Mouse (Mus musculus) limb, embryonic 14.5 days (tissue): ENCODE measurements at regions not wholly inside any gene's neighbourhood (a gene's known extent, or its start where the extent isn't known, plus 50 kb on each side); places are given as distances from the start of the nearest gene placed in this dataset.

Source experiments
- ATAC-seq: fragments of 200-750 bp; cut with Nextera tagmentation; 2 replicates; pipeline ENCODE4 v1.8.0; 2017; ENCODE audit warnings: low read depth, moderate number of reproducible peaks, moderate TSS enrichment; ENCODE audit not compliant: low FRiP score
- DNase-seq: peaks from one replicate; pipeline ENCODE4 v3.0.0-alpha.2; 2015; ENCODE audit warnings: low spot score
- H3K27ac ChIP-seq: fragments of 300-500 bp; sonication (generic); replicated peaks from 2 replicates; pipeline ENCODE4 v1.5.1; 2014; ENCODE audit warnings: low read depth, mild to moderate bottlenecking, low read length, moderate library complexity, mixed read lengths
- H3K27me3 ChIP-seq: fragments of 300-500 bp; sonication (generic); 2 replicates; pipeline ENCODE4 v1.6.1; 2014; ENCODE audit warnings: low read length, mixed read lengths; ENCODE audit not compliant: control insufficient read depth, insufficient read depth
- H3K36me3 ChIP-seq: fragments of 300-500 bp; sonication (generic); 2 replicates; pipeline ENCODE4 v1.6.1; 2014; ENCODE audit warnings: mild to moderate bottlenecking, low read length, moderate library complexity, mixed read lengths; ENCODE audit not compliant: control insufficient read depth, insufficient read depth
- H3K4me1 ChIP-seq: fragments of 300-500 bp; sonication (generic); 2 replicates; pipeline ENCODE4 v1.6.1; 2014; ENCODE audit warnings: antibody characterized with exemption, low read length, mixed read lengths; ENCODE audit not compliant: control insufficient read depth, insufficient read depth
- H3K4me2 ChIP-seq: fragments of 300-500 bp; sonication (generic); replicated peaks from 2 replicates; pipeline ENCODE4 v1.6.1; 2014; ENCODE audit warnings: low read depth, mild to moderate bottlenecking, low read length, moderate library complexity; ENCODE audit not compliant: severe bottlenecking
- H3K4me3 ChIP-seq: fragments of 300-500 bp; sonication (generic); replicated peaks from 2 replicates; pipeline ENCODE4 v1.5.1; 2014; ENCODE audit warnings: low read length
- H3K9ac ChIP-seq: fragments of 300-500 bp; sonication (generic); 2 replicates; pipeline ENCODE4 v1.6.1; 2014; ENCODE audit warnings: mild to moderate bottlenecking, low read depth, low read length, moderate library complexity; ENCODE audit not compliant: severe bottlenecking
- H3K9me3 ChIP-seq: fragments of 300-500 bp; sonication (generic); 2 replicates; pipeline ENCODE4 v1.6.1; 2016; ENCODE audit warnings: low read length; ENCODE audit not compliant: control insufficient read depth
- POLR2A ChIP-seq: fragments of 200-500 bp; IDR thresholded peaks from 2 replicates; pipeline ENCODE4 v1.8.0; 2012; ENCODE audit warnings: inconsistent platforms, mild to moderate bottlenecking, moderate library complexity, borderline replicate concordance; ENCODE audit not compliant: insufficient read depth, insufficient read length; ENCODE audit errors: extremely low read depth
- WGBS: fragments of 180-500 bp; shearing (Covaris S2); extraction: QIAGEN DNeasy Blood & Tissue Kit; methylation state at CpG from one replicate; pipeline ENCODE4 v1.1.7; 2014; 5-methylcytosine and 5-hydroxymethylcytosine counted together

DNA sequence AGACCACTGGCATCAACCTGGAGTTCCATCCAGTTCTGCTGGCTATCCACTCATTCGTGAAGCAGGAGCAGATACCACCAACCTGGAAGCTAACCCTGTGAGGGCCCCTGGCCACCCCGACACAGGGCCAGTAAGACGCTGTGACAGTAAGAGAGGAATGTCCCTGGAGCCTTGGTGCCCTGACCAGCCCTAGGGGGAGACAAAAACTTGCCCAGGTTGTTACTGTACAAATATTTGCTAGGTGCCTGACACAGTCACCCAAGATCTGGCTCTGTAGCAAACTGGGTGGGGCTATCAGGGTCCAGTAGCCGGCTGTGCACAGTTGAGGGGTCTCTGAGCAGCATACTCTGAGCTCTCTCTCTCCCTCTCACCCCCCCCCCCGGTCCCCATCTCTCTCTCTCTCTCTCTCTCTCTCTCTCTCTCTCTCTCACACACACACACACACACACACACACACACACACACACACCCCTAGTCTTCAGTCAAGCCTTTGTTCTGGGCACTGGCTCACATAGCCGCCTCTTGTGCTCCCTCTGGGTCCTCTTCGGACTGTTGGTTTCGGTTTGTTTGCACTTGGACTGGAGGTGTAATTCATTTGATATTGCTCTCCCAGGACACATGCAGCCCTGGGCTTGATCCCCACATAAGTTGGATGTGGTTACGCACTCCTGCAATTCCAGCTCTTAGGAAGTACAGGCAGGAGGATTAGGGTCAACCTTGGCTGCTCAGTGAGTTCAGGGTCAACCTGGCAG is 131.7 kb downstream of the Inhbb start:
- no peaks in the 10 kb centered on the region for H3K36me3 ChIP-seq
- H3K4me1 ChIP-seq: no peaks in the 10 kb centered on the region
- no peak overlapping the region for H3K4me3 ChIP-seq
- no peak for DNase-seq
- no peak for TF ChIP-seq POLR2A
- no peaks in the 10 kb centered on the region for H3K27me3 ChIP-seq
- H3K9me3 ChIP-seq: peaks cover 5% of the 10 kb centered on the region; the same call in 1 of the 2 replicates
- H3K27ac ChIP-seq: no peak overlapping the region
- ATAC-seq: no peak
- H3K4me2 ChIP-seq: no peak overlapping the region
- 59% methylated on average over 7 of the region's 9 CpGs for WGBS
- no peak overlapping the region for H3K9ac ChIP-seq

DNA sequence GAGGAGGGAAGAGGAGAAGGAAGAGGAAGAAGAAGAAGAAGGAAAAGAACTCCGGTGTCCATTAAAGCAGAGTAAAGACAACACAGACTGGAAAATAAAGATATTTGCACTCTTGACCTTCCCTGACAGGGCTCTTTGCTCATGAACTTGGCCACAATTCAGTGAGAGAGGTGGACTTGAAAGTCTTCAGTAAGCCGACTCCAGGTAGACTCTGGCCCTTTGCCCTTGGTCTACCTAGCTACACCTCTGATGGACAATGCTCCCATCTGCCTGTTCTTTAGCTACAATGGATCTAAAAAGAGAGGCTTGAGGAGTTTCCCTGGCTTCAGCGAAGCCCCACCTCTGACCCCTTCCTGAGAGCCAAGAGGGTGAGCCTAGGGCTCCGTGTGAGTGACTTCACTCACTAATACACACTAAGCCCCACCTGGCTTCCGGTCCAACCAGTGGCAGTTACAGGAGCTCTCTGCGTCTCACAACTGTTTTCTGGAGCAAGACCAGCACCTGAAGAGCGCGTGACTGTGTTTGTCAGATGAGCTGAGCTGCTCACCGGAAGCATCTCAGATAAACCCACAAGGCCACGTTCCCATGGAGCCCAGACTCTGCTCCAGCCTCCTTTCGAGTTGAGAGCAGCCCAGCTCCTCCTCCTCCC is 132.4 kb downstream of the Inhbb start:
- ATAC-seq (no peak), DNase-seq (no peak)
- H3K9me3 ChIP-seq: peaks cover 5% of the 10 kb centered on the region; the same call in 1 of the 2 replicates
- TF ChIP-seq POLR2A: no peak
- no peak overlapping the region for H3K9ac ChIP-seq
- H3K4me3 ChIP-seq: no peak overlapping the region
- no peaks in the 10 kb centered on the region for H3K4me1 ChIP-seq
- no peaks in the 10 kb centered on the region for H3K27me3 ChIP-seq
- no peak overlapping the region for H3K4me2 ChIP-seq
- H3K36me3 ChIP-seq: no peaks in the 10 kb centered on the region
- 82% methylated on average over 11 of the region's 11 CpGs for WGBS
- no peak overlapping the region for H3K27ac ChIP-seq

DNA sequence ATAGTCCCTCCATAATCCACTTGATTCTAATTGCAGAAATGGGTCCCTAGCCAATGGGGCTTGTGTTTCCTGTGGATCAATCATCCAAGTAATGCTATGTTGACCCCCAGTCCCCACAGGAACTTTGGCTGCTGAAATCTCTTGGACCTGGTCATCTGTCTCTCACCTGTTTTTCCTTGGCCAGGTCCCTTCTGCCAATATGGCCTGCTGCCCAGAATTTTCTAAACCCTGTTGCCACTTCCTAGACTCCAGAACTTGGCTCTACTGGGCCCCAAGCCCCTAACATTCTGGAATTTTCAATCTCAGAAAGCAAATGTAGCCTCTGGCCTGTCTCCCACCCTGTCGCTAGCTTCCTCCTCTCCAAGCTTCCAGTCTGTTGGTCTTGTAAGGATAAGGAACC is 139.6 kb downstream of the Inhbb start:
- DNase-seq (no peak), ATAC-seq (no peak)
- H3K9me3 ChIP-seq: peaks cover 5% of the 10 kb centered on the region; the same call in 1 of the 2 replicates
- no peaks in the 10 kb centered on the region for H3K36me3 ChIP-seq
- H3K4me2 ChIP-seq: no peak overlapping the region
- no peak overlapping the region for H3K9ac ChIP-seq
- no peak for TF ChIP-seq POLR2A
- no peak overlapping the region for H3K4me3 ChIP-seq
- 88% methylated on average over 1 of the region's 1 CpGs for WGBS
- no peak overlapping the region for H3K27ac ChIP-seq
- no peaks in the 10 kb centered on the region for H3K27me3 ChIP-seq
- no peaks in the 10 kb centered on the region for H3K4me1 ChIP-seq

DNA sequence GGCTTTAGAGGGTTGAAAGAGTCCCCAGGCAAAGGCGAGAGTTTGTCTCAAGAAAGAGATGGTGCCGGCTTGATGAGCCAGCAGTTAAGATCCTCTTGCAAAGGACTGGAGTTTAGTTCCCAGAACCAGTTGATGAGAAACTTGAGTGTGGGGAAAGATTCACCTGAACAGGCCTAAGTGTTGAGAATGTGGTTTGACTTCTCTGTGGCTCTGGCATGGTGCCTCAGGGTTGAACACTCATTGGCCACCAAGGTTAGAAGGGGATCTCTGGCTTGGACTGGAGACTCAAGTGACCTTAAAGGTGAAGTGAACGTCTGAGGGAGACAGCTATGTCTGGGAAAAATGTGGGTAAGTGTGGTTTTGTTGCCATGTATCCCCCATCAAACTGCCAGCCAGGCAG is 142.8 kb downstream of the Inhbb start:
- DNase-seq (no peak), ATAC-seq (no peak)
- no peak overlapping the region for H3K27ac ChIP-seq
- H3K27me3 ChIP-seq: no peaks in the 10 kb centered on the region
- H3K4me3 ChIP-seq: no peak overlapping the region
- H3K4me2 ChIP-seq: no peak overlapping the region
- no peak overlapping the region for H3K9ac ChIP-seq
- H3K9me3 ChIP-seq: no peaks in the 10 kb centered on the region
- TF ChIP-seq POLR2A: no peak
- 83% methylated on average over 3 of the region's 3 CpGs for WGBS
- H3K36me3 ChIP-seq: no peaks in the 10 kb centered on the region
- no peaks in the 10 kb centered on the region for H3K4me1 ChIP-seq

DNA sequence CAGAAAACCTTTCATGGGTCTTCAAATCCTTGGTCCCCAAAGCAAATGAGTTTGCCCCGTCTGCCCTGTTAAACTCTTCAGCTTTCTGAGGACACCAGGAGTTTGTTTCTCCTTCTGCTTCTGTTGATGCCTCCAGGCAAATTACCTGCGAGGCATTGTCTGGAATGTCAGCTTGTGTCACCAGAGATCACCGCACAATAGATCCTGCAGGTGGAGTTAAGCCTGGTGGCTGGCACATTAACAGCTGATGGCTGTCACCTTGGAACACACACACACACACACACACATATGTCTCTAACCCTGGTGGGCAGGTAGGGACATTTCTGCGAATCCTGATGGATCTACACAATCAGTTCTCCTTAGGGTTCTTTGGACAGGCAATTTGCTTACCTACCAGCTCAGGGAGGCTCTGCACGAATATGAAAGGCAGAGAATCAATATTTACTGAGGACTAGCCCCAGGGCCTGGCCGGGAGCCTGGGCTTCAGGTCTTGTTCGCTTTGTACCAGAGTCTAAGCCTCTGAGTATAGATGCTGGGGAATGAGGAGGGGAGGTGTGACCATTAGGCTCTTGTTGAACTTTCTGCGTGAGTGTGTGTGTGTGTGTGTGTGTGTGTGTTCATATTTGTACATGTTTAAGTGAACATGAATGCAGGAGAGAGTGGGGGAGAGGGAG is 143.4 kb downstream of the Inhbb start:
- H3K9me3 ChIP-seq: no peaks in the 10 kb centered on the region
- 81% methylated on average over 8 of the region's 8 CpGs for WGBS
- ATAC-seq (no peak), DNase-seq (no peak)
- no peaks in the 10 kb centered on the region for H3K4me1 ChIP-seq
- H3K27ac ChIP-seq: no peak overlapping the region
- H3K4me2 ChIP-seq: no peak overlapping the region
- H3K4me3 ChIP-seq: no peak overlapping the region
- H3K27me3 ChIP-seq: no peaks in the 10 kb centered on the region
- no peaks in the 10 kb centered on the region for H3K36me3 ChIP-seq
- no peak overlapping the region for H3K9ac ChIP-seq
- TF ChIP-seq POLR2A: no peak
